Mouse (Mus musculus): ENCODE data around the gene Psmd4.
"Not testable (repeated sequence)": the region's sequence is repeated elsewhere in the genome, so short reads cannot be mapped to it uniquely, and the experiment has no call there.

Psmd4 gene

DNA sequence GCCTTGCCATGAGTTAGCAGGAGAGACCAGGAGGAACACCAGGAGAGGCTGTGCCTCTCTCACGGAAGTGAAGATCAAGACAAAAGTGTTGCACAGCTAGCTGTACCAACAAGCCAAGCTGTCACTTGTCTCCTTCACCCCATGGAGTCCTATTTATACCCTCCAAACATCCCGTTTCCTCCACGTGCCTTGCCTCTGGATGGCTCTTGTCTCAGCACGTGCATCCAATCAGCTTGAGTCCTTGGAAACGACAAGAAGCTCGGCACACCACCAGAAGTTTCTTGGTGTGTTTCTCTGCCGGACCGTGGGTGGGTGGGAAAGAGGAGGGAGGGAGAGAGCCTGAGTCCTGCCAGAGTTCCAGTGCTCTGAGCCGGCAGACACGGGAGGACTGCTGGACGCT lies 17.9 kb downstream of the Psmd4 start:
- DNase-seq (ENCODE audit: low spot score): no peak

DNA sequence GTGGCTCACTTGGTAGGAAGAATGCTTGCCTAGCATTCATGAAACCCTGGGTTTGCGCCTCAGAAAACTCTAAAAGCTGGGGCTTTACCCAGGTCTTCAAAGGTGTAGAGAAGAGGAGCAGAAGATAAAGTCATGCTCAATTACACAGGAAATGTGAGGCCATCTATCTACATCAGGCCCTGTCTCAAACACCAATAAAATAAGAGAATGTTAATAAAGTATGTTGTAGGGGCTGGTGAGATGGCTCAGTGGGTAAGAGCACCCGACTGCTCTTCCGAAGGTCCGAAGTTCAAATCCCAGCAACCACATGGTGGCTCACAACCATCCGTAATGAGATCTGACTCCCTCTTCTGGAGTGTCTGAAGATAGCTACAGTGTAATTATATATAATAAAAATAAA lies 21.5 kb downstream of the Psmd4 start:
- not testable (repeated sequence) for DNase-seq (ENCODE audit: low spot score)

DNA sequence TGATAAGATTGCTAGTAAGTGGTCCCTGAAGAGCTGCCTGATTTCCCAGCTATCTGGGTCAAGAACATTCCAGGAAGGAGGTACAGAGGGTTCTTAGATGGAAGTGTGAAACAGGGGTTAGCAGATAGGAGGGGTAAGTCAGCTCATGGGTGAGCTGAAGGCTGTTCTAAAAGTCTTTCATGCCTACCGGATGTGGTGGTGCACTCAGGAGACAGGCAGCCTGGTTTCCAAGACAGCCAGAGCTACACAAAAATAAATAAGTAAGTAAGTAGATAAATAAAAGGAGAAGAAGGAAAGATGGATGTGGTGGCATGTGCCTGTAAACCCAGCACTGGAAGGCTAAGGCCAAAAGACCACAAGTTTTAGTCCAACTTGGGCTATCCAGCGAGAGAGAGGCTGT lies 23.7 kb downstream of the Psmd4 start:
- no peak for DNase-seq (ENCODE audit: low spot score)

DNA sequence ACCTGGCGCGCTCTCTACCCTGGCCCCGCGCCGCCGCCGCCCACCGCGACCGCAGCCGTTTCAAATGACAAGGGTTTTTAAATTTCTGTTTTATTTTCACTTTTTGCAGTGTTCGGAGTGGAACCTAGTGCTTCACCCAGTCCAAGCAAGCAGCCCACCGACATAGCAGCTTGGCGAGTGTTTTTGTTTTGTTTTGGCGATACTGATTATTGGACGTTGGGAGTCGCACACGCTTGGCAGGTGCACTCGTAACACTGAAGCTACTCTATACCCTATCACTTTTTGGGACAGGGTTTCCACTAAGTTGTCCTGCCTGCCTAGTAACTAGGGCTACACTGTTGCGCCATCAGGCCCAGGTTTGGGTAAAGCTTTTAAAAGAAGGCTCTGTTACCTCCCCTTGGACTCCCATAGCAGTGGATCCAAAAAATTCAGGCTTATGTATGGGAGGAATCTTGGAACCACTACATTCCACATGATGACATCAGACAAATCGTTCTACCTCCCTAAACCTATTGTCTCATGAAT lies 25.8 kb downstream of the Psmd4 start:
- no peak for DNase-seq (ENCODE audit: low spot score)

DNA sequence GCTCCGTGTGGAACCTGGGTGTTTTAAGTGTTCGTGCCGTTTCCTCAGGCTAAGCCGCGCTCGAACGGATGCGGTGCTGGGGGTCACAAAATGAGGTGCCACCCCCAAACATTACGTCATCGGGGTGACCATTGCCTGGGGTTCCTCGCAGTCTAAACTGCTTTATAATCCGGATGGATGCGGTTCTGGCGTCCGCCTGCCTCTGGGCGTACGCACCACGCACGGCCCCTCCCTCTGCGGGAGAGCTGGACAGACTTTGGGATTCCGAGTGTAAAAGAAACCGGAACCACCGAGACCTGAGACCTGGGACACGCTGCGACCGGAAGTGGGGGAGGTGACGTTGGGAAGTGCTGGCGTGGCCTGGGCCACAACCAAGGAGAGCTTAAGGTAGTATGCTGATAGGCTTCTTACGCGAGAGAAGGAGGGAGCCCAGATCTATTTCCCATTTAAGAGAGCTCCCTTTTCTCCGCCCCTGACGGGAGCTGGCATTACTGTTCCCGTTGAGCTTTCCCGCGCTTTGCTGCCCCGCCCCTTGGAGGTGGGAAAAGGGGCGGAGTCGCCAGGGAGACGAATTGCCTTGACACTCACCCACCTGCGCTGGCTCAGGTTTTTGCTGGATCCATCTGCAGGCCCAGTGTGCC lies 26.4 kb downstream of the Psmd4 start:
- peak; percentile 95 for DNase-seq (ENCODE audit: low spot score)

DNA sequence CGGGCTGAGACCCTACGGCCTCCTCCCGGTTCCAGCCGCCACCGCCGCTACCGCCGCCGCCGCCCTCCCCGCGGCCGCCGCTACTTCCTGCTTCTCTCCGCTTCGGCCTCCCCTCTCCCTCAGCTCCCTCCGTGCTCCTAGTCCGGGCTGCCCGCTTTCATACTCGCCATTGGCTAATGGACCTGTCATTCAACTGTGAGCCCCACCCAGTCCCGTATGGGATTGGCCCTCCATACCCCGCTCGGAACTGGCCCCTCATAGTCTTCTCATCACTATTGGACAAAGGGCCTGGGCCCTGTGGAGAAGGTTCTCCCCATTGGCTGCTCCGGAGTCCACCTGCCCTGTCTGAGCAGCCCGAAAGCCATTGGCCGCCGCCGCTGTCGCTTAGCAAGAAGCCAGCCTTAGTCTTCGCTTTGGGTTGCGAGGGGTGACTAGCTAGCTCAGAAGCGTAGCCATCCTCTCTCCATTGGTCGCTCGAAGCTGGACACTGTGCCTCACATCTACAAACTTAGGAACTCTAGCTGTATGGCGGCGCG lies 27.0 kb downstream of the Psmd4 start, which contains the start of gene Zfp687:
TSS of gene Zfp687 (minus strand) at position 112 of the 536 bp plus-strand sequence.
- DNase-seq (ENCODE audit: low spot score): peak; percentile 100

DNA sequence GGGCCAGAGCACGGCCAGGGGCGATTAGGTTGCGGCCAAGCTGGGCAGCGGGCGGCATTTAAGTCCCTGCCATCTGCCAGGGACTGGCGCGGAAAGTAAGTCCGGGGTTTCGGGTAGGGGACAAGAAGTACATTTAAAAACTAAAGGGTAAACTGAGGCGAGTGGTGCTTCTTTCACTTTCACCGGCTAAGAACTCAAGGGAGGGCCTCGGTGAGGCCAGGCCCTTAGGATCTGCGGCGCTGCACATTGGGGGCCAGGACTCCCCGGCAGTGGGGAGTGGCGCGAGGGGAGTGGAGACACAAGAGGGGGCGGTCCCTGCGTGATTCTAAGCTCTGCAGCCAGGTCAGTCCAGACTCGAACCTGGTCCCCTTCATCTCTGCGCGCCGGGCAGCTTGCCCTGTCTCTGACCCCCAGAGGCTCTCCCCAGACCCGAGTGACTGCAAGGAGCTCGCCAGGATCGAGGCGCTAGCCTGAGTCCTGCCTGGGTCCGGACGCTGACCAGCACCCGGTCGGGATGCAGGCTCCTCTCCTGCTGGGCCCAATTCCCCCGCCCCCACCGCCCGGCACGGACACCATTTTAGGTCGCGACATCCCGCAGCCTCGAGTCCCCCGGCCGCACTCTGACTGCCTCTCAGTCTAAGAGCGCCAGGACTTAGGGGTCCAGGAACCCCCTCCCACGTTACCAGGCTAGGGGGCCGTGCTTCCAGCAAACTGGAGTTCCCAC lies 27.8 kb downstream of the Psmd4 start:
- peak; percentile 47 for DNase-seq (ENCODE audit: low spot score)

DNA sequence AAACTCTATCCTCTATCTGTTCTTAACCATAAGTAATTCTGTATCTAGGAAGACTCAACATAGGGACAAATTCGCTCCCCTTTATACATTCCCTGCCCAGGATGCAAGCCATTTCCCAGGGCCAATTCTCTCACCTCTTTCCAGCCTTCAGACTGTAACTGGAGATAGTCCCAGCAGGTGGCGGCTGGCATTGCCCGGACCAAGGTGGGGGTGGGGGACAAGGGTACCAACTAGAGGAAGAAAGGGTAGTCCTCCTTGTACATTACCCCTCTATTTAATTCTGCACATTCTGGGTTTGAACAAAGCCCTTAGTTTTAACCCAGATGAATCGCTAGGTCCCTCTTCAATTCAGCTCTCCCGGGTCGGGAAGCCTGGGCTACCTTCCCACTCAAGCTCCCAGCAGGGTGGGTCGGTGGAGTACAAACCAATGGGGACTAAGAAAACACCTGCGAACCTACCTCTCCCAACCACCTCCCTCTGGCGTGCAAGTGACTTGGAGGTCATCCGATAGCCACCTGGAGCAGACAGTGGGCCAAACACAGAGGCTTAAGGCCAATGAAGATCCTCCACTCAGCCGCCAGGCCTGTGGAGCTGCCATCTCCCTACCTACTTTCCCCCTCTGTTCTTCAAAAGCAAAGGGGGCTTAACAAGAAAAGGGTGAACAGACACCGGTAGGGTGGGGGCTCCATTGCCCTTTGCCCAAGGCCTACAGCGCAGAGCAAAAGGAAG lies 28.6 kb downstream of the Psmd4 start:
- DNase-seq (ENCODE audit: low spot score): no peak

DNA sequence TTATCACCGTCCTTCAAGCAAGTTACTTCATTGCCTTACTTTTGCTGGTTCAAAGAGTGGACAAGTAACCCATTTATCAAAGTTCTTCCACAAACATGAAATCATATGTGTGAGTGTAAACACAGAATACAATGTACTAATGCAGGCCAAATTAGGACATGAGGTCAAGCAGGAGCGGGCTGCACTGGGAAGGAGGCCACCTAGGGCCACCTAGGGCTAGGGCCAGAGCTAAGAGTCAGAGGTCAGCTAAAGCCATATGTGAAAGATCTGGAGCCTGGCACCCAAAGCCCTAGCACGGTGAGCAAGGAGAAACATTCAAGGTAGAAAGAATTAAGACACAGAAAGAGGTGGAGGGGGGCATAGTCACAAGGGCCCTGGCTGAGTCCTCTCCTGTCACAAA lies 29.4 kb downstream of the Psmd4 start:
- no peak for DNase-seq (ENCODE audit: low spot score)

DNA sequence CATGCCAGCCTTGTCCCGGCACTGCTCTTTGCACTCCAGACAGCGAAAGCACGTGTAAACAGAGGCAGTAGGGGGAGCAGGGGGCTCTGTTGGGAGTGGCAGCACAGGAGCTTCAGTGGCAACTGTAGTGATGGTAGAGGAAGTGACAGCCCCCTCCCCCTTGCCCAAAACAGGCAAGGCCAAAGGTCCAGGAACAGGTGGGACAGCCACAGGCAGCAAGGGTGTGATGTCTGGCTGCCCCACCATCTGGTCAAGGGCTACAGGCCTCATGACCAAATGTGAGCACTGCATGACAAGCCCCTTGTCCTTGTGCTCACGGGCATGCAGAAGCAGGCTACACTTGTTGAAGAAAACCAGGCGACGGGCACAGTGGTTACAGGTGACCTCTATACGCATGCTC lies 32.0 kb downstream of the Psmd4 start:
- DNase-seq (ENCODE audit: low spot score): no peak

DNA sequence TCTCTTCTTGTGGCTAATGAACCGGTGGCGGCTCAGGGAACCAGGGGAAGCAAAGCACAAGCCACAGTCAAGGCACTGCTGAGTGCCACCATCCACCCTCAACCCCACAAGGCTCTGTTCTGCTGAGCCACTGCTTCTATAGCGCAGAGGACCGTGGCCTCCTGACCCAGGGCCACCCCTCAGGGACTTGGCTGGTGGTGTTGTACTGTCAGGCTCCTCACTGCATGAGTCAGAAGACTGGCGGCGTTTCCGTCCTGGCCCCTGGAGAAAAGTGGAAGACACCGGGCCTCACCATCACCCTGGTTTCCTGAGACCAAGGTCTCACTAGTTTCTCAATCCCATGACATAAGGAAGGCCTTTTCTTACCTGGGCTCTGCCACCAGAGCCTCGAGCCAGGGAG lies 34.7 kb downstream of the Psmd4 start:
- DNase-seq (ENCODE audit: low spot score): no peak

DNA sequence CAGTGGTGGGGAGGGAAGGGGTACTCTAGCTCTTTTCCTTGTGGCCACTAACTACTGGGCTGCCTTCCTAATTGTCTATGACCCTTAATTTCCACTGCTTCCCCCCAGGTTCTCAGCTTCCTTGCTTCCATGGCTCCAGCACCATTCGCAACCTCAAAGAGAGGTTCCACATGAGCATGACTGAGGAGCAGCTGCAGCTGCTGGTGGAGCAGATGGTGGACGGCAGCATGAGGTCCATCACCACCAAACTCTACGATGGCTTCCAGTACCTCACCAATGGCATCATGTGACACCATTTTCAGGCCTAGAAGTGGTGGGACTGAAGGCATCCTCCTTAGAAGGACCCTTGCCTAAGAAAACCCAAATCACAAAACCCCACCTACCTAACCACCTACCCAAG lies 36.8 kb downstream of the Psmd4 start:
- DNase-seq (ENCODE audit: low spot score): no peak

DNA sequence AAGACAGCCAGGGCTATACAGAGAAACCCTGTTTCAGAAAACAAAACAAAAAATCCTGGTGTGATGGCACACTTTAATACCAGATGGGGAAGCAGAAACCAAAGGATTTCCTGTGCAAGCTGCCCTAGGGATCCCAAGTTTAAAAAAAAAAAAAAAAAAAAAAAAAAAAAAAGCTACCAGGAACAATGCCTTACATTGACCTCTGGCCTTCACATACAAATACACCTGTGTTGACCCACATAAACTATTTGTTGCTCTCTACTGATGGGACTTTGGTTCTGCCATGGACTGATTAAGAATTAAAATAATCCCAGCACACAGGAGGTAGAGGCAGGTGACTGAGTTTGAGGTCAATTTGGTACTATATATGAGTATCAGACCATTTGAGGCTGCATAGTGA lies 39.1 kb downstream of the Psmd4 start:
- no peak for DNase-seq (ENCODE audit: low spot score)

DNA sequence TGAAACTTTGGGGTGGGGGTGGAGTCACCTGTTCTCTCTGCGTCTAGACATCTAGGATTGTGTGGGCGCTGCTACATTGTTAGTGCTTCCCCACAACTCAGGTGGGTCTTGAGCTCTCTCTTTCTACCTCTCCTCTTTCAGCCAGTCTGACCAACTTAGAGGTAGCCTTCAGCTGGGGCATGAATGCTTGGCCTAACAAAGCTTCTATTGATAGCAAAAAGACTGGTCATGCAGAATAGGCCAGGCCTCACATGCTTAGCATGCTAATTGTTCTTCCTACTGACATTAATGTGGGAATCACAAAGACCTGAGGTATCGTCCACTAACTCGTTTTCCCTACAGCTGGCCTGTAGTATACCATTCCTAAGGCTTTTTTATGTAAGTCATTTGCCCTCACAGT lies 39.8 kb downstream of the Psmd4 start:
- no peak for DNase-seq (ENCODE audit: low spot score)

DNA sequence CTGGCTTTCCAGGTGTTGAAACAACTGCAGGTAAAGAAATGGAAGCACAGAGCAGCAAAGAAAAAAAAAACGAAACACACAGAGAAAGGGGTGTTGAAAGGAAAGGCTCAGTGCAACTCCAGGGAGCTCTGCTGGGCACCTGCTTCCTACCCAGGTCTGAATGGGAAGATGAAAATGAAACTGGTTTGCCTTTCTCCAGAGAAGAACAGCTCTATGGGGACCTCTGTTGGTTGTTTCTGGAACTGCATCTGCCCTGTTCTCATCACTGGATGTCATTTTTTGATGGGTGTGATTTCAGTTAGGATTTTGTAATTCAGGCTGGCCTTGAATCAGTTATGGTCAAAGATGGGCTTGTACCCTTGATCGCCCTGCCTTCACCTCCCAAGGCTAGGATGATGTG lies 45.5 kb downstream of the Psmd4 start:
- peak; percentile 87 for DNase-seq (ENCODE audit: low spot score)

DNA sequence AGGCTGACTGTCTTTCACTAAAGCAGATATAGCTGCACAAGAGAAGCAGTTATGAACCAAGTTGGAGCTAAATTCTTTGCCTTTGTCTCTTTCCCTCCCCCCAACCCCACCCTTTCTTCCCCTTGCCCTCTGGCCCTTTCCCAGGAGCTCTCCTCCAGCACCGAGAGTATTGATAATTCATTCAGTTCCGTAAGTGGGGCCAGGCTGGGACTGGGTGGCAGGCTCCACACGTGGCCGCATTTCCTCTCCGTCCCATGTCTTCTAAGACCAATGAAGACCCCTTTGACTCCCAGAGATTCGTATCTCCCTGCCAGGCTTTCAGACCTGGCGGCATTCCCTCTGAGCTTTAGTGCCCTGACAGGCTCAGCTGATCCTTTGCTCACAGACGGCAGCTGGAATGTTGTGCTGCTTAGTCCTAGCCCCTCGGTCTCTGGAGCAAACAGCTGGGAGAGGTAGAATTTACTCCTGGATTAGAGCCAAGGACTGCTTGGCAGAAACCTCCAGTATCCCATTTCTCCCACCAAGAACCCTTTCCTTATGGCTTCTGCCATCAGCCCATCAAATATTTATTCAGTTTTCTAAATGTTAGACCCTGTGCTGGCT lies 53.2 kb downstream of the Psmd4 start:
- no peak for DNase-seq (ENCODE audit: low spot score)

DNA sequence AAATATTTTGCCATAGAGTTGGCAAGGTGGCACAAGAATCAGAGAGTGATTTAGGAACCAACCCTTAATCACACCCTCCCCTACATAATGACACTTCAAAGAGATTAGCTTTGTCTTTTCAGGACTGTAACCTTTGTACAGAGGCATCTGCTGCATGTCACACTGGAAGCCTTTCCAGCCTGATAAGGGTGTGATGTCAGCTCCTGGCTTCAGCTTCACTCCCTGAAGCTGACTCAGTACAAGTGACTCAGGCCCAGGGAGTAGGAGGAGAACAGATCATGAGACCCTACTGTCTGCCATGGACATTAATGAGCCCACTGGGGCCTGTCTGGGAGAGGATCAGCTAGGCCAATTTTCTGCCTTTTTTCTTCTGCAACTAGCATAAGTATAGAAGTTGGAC lies 54.8 kb downstream of the Psmd4 start:
- DNase-seq (ENCODE audit: low spot score): no peak

DNA sequence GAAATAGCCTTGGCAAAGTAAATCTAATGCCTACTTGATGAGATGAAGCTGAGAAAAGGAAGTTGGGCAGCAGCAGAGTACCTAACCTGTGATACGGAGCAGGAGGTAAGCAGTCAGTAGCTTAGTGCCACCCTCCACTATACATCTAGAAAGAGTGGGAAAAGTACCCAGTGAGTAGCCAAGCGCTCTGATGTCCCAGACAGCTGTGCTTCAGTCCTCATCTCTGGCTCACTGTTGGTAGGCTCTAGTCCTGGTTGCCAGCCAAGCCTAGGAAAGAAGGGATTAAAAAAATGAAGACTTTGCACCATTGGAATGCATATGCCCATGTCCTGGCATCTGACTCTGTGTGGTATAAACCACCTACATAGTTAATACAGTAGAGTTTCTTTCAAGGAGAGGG lies 56.9 kb downstream of the Psmd4 start:
- DNase-seq (ENCODE audit: low spot score): no peak

DNA sequence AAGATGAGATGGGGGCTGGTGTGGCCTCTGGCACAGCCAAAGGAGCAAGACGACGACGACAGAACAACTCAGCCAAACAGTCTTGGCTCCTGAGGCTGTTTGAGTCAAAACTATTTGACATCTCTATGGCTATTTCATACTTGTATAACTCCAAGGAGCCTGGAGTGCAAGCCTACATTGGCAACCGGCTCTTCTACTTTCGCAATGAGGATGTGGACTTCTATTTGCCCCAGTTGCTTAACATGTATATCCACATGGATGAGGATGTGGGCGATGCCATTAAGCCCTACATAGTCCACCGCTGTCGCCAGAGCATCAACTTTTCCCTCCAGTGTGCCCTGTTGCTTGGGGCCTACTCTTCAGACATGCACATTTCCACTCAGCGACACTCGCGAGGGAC lies 58.1 kb downstream of the Psmd4 start:
- DNase-seq (ENCODE audit: low spot score): no peak
